Mouse (Mus musculus) heart, embryonic 16.5 days (tissue): ENCODE measurements around the gene Susd3. TPM values are rescaled to one million over a fixed set of nuclear protein-coding genes. Genes with fewer than 3 reads are reported as not detected.

Experiments
- ATAC-seq: fragments of 200-750 bp; cut with Nextera tagmentation; replicated peaks from 2 replicates; pipeline ENCODE4 v1.8.0; 2017; ENCODE audit warnings: moderate number of reproducible peaks; ENCODE audit not compliant: insufficient read depth, low FRiP score; ENCODE audit errors: extremely low read depth
- H3K27ac ChIP-seq: fragments of 300-500 bp; sonication (generic); 2 replicates; pipeline ENCODE4 v1.5.1; 2014; ENCODE audit warnings: mild to moderate bottlenecking, low read length, control low read depth, moderate library complexity
- H3K27me3 ChIP-seq: fragments of 300-500 bp; sonication (generic); 2 replicates; pipeline ENCODE4 v1.6.1; 2014; ENCODE audit warnings: low read length, mixed read lengths; ENCODE audit not compliant: control insufficient read depth, insufficient read depth
- H3K36me3 ChIP-seq: fragments of 300-500 bp; sonication (generic); 2 replicates; pipeline ENCODE4 v1.6.1; 2014; ENCODE audit not compliant: control insufficient read depth, insufficient read depth
- H3K4me1 ChIP-seq: fragments of 300-500 bp; sonication (generic); 2 replicates; pipeline ENCODE4 v1.6.1; 2014; ENCODE audit warnings: low read length, mixed read lengths; ENCODE audit not compliant: control insufficient read depth, insufficient read depth
- H3K4me2 ChIP-seq: fragments of 300-500 bp; sonication (generic); 2 replicates; pipeline ENCODE4 v1.6.1; 2014; ENCODE audit warnings: low read depth, mild to moderate bottlenecking, control low read depth, low read length
- H3K4me3 ChIP-seq: fragments of 300-500 bp; sonication (generic); 2 replicates; pipeline ENCODE4 v1.5.1; 2014; ENCODE audit warnings: mild to moderate bottlenecking, control low read depth, low read length
- H3K9ac ChIP-seq: fragments of 300-500 bp; sonication (generic); 2 replicates; pipeline ENCODE4 v1.6.1; 2014; ENCODE audit warnings: low read length, control low read depth
- H3K9me3 ChIP-seq: fragments of 300-500 bp; sonication (generic); replicated peaks from 2 replicates; pipeline ENCODE4 v1.6.1; 2016; ENCODE audit warnings: low read length; ENCODE audit not compliant: control insufficient read depth
- WGBS: fragments of 180-500 bp; shearing (Covaris S2); extraction: QIAGEN DNeasy Blood & Tissue Kit; methylation state at CpG from one replicate; pipeline ENCODE4 v1.1.7; 2014; 5-methylcytosine and 5-hydroxymethylcytosine counted together
- polyA plus RNA-seq: library from polyadenylated mRNA; unstranded; fragments of >200 nt; fragmentation: Nextera tagmentation; extraction: Ambion mirVana; gene quantifications from 2 replicates; pipeline ENCODE4 v1.2.1, GENCODE M21; 2015

Susd3 gene
- polyA plus RNA-seq, 1 experiment from 2014 or later: 1.8 TPM

GRCm38 (mm10) chr13:49242321-49243065 lies 6.0 kb downstream of the Susd3 start:
- H3K4me3 ChIP-seq: no peak overlapping the region
- WGBS: 51% methylated on average over 9 of the region's 9 CpGs
- no peaks in the 10 kb centered on the region for H3K9me3 ChIP-seq
- peaks cover 8% of the 10 kb centered on the region; the same call in 1 of the 2 replicates for H3K27me3 ChIP-seq
- H3K9ac ChIP-seq: no peak overlapping the region
- peaks cover 11% of the 10 kb centered on the region for H3K4me1 ChIP-seq
- ATAC-seq: peak; percentile 64
- no peaks in the 10 kb centered on the region for H3K36me3 ChIP-seq
- H3K4me2 ChIP-seq: no peak overlapping the region
- peak overlapping the region; percentile 12; the same call in 1 of the 2 replicates for H3K27ac ChIP-seq

GRCm38 (mm10) chr13:49238737-49239136 lies 9.8 kb downstream of the Susd3 start:
- Histone ChIP-seq H3K4me1 (no peaks in the 10 kb centered on the region), H3K4me3 (no peak overlapping the region), H3K27me3 (no peaks in the 10 kb centered on the region), H3K36me3 (no peaks in the 10 kb centered on the region), H3K27ac (no peak overlapping the region), H3K9me3 (peaks cover 5% of the 10 kb centered on the region; the same call in 1 of the 2 replicates), H3K4me2 (no peak overlapping the region), H3K9ac (no peak overlapping the region)
- WGBS: 89% methylated on average over 8 of the region's 8 CpGs
- no peak for ATAC-seq

GRCm38 (mm10) chr13:49237617-49238016 lies 10.9 kb downstream of the Susd3 start:
- no peaks in the 10 kb centered on the region for H3K4me1 ChIP-seq
- no peak overlapping the region for H3K4me3 ChIP-seq
- H3K9me3 ChIP-seq: peaks cover 5% of the 10 kb centered on the region; the same call in 1 of the 2 replicates
- no peak overlapping the region for H3K4me2 ChIP-seq
- no peak overlapping the region for H3K9ac ChIP-seq
- ATAC-seq: no peak
- WGBS: 84% methylated on average over 8 of the region's 8 CpGs
- no peaks in the 10 kb centered on the region for H3K36me3 ChIP-seq
- no peaks in the 10 kb centered on the region for H3K27me3 ChIP-seq
- H3K27ac ChIP-seq: no peak overlapping the region

- no peak overlapping the region for H3K4me2 ChIP-seq
- H3K4me1 ChIP-seq: no peaks in the 10 kb centered on the region
- no peaks in the 10 kb centered on the region for H3K36me3 ChIP-seq
- no peak overlapping the region for H3K9ac ChIP-seq
- no peak for ATAC-seq
- H3K9me3 ChIP-seq: peaks cover 5% of the 10 kb centered on the region; the same call in 1 of the 2 replicates
- no peak overlapping the region for H3K27ac ChIP-seq
- no peaks in the 10 kb centered on the region for H3K27me3 ChIP-seq
- H3K4me3 ChIP-seq: no peak overlapping the region
- WGBS: 92% methylated on average over 4 of the region's 4 CpGs
Observed at GRCm38 (mm10) chr13:49234711-49235110, 13.8 kb downstream of the Susd3 start.

- no peak overlapping the region for H3K9ac ChIP-seq
- no peak overlapping the region for H3K4me2 ChIP-seq
- no peak overlapping the region for H3K27ac ChIP-seq
- ATAC-seq: no peak
- H3K4me1 ChIP-seq: no peaks in the 10 kb centered on the region
- no peaks in the 10 kb centered on the region for H3K36me3 ChIP-seq
- 85% methylated on average over 8 of the region's 8 CpGs for WGBS
- no peak overlapping the region for H3K4me3 ChIP-seq
- no peaks in the 10 kb centered on the region for H3K27me3 ChIP-seq
- H3K9me3 ChIP-seq: peaks cover 5% of the 10 kb centered on the region; the same call in 1 of the 2 replicates
Observed at GRCm38 (mm10) chr13:49233792-49234572, 14.5 kb downstream of the Susd3 start.

GRCm38 (mm10) chr13:49225633-49226032 lies 22.9 kb downstream of the Susd3 start:
- peaks cover 4% of the 10 kb centered on the region; the same call in 1 of the 2 replicates for H3K4me1 ChIP-seq
- ATAC-seq: no peak
- no peak overlapping the region for H3K9ac ChIP-seq
- H3K36me3 ChIP-seq: no peaks in the 10 kb centered on the region
- no peak overlapping the region for H3K4me3 ChIP-seq
- 0 out of 2 replicates have a peak, but pooled peaks cover 3% of the 10 kb centered on the region for H3K9me3 ChIP-seq
- H3K27ac ChIP-seq: no peak overlapping the region
- 31% methylated on average over 4 of the region's 4 CpGs for WGBS
- H3K4me2 ChIP-seq: no peak overlapping the region
- H3K27me3 ChIP-seq: peaks cover 5% of the 10 kb centered on the region; the same call in 1 of the 2 replicates

GRCm38 (mm10) chr13:49225159-49225558 lies 23.3 kb downstream of the Susd3 start:
- H3K4me1 ChIP-seq: peaks cover 4% of the 10 kb centered on the region; the same call in 1 of the 2 replicates
- peaks cover 5% of the 10 kb centered on the region; the same call in 1 of the 2 replicates for H3K27me3 ChIP-seq
- H3K4me2 ChIP-seq: no peak overlapping the region
- no peak overlapping the region for H3K27ac ChIP-seq
- 61% methylated on average over 3 of the region's 3 CpGs for WGBS
- ATAC-seq: no peak
- 0 out of 2 replicates have a peak, but pooled peaks cover 3% of the 10 kb centered on the region for H3K9me3 ChIP-seq
- H3K9ac ChIP-seq: no peak overlapping the region
- no peaks in the 10 kb centered on the region for H3K36me3 ChIP-seq
- H3K4me3 ChIP-seq: no peak overlapping the region

- ATAC-seq: no peak
- H3K9ac ChIP-seq: 0 out of 2 replicates have a peak overlapping the region, but pooled peaks have one; percentile 18
- peaks cover 4% of the 10 kb centered on the region; the same call in 1 of the 2 replicates for H3K4me1 ChIP-seq
- WGBS: 36% methylated on average over 6 of the region's 6 CpGs
- H3K27ac ChIP-seq: no peak overlapping the region
- H3K36me3 ChIP-seq: no peaks in the 10 kb centered on the region
- H3K4me2 ChIP-seq: no peak overlapping the region
- H3K4me3 ChIP-seq: no peak overlapping the region
- peaks cover 5% of the 10 kb centered on the region; the same call in 1 of the 2 replicates for H3K27me3 ChIP-seq
- H3K9me3 ChIP-seq: 0 out of 2 replicates have a peak, but pooled peaks cover 3% of the 10 kb centered on the region
Observed at GRCm38 (mm10) chr13:49224729-49225128, 23.8 kb downstream of the Susd3 start.
